Mouse (Mus musculus) lung, embryonic 14.5 days (tissue): ENCODE results near the gene Slc23a2. TPM values are rescaled to one million over a fixed set of nuclear protein-coding genes. Genes with fewer than 3 reads are reported as not detected.

Experiments
- ATAC-seq: fragments of 200-750 bp; cut with Nextera tagmentation; 2 replicates; pipeline ENCODE4 v1.8.0; 2017; ENCODE audit warnings: mild to moderate bottlenecking, moderate TSS enrichment, moderate library complexity; ENCODE audit not compliant: insufficient read depth
- DNase-seq: peaks from one replicate; pipeline ENCODE4 v3.0.0-alpha.2; 2015
- H3K27ac ChIP-seq: fragments of 300-500 bp; sonication (generic); 2 replicates; pipeline ENCODE4 v1.5.1; 2014; ENCODE audit warnings: low read depth, mild to moderate bottlenecking, moderate library complexity
- H3K27me3 ChIP-seq: fragments of 300-500 bp; sonication (generic); 2 replicates; pipeline ENCODE4 v1.6.1; 2014; ENCODE audit warnings: low read length, control low read depth; ENCODE audit not compliant: insufficient read depth
- H3K36me3 ChIP-seq: fragments of 300-500 bp; sonication (generic); 2 replicates; pipeline ENCODE4 v1.6.1; 2014; ENCODE audit warnings: control low read depth; ENCODE audit not compliant: insufficient read depth
- H3K4me1 ChIP-seq: fragments of 300-500 bp; sonication (generic); 2 replicates; pipeline ENCODE4 v1.6.1; 2014; ENCODE audit warnings: antibody characterized with exemption, control low read depth; ENCODE audit not compliant: insufficient read depth
- H3K4me2 ChIP-seq: fragments of 300-500 bp; sonication (generic); 2 replicates; pipeline ENCODE4 v1.6.1; 2014; ENCODE audit warnings: mild to moderate bottlenecking
- H3K4me3 ChIP-seq: fragments of 300-500 bp; sonication (generic); 2 replicates; pipeline ENCODE4 v1.5.1; 2014; ENCODE audit warnings: low read depth, low read length
- H3K9ac ChIP-seq: fragments of 300-500 bp; sonication (generic); 2 replicates; pipeline ENCODE4 v1.6.1; 2014
- H3K9me3 ChIP-seq: fragments of 300-500 bp; sonication (generic); 2 replicates; pipeline ENCODE4 v1.6.1; 2016; ENCODE audit warnings: low read depth, low read length, control low read depth
- CTCF ChIP-seq: IDR thresholded peaks from 2 replicates; pipeline ENCODE4 v1.5.1; 2016; ENCODE audit warnings: antibody characterized with exemption, low read depth
- WGBS: fragments of 180-500 bp; shearing (Covaris S2); extraction: QIAGEN DNeasy Blood & Tissue Kit; methylation state at CpG from one replicate; pipeline ENCODE4 v1.1.7; 2014; 5-methylcytosine and 5-hydroxymethylcytosine counted together
- polyA plus RNA-seq: library from polyadenylated mRNA; unstranded; fragments of >200 nt; fragmentation: Nextera tagmentation; extraction: Ambion mirVana; gene quantifications from 2 replicates; pipeline ENCODE4 v1.2.1, GENCODE M21; 2014

Gene Slc23a2
- polyA plus RNA-seq, 1 experiment from 2014 or later: 17.3 TPM

DNA sequence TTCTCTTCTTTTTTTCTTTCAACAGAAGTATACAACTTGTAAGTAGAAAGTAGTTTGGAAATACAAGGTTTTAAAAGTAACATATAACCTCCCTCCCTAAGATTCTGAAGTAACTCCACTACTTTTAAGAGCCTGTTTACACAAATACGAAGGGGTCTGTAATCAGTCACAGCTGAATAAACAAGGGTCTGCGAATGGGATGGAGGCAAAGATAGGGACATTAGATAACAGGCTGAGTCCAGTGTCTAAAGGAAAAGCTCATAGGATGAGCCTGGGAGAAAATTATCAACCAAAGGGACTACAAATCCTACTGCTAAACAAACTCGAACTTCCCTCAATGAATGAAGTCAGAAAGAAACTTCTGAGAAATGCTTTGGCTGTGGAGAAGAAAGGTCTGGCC is 95.0 kb downstream of the Slc23a2 start:
- Histone ChIP-seq H3K4me3 (no peak overlapping the region), H3K9me3 (no peaks in the 10 kb centered on the region), H3K27ac (peak overlapping the region; percentile 36; the same call in 1 of the 2 replicates), H3K36me3 (no peaks in the 10 kb centered on the region), H3K4me2 (no peak overlapping the region), H3K27me3 (no peaks in the 10 kb centered on the region), H3K4me1 (peaks cover 8% of the 10 kb centered on the region; the same call in 1 of the 2 replicates), H3K9ac (no peak overlapping the region)
- WGBS: 8% methylated on average over 3 of the region's 3 CpGs
- ATAC-seq (no peak), DNase-seq (no peak)
- TF ChIP-seq CTCF: no peak

DNA sequence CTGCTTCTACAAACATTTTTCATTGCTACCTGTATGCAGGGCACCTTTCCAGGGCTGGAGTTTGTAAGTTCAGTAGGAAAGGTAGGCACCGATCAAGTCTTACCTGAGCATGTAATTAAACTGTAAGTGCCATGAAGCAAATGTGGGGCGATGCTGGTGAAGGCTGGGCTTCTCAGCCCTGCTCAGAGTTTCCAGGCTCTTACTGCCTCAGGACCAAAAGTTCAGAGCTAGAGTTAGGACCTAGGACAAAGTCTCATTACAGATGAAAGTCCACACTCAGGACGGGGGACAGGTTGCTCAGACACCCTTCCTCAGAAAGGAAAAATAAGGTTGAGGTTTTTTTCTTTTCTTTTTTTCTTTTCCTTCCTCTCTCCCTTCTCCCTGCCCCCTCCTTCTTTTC is 95.4 kb downstream of the Slc23a2 start:
- Histone ChIP-seq H3K27me3 (no peaks in the 10 kb centered on the region), H3K4me1 (peaks cover 8% of the 10 kb centered on the region; the same call in 1 of the 2 replicates), H3K9ac (no peak overlapping the region), H3K4me2 (no peak overlapping the region), H3K9me3 (no peaks in the 10 kb centered on the region), H3K4me3 (no peak overlapping the region), H3K27ac (no peak overlapping the region), H3K36me3 (no peaks in the 10 kb centered on the region)
- ATAC-seq: no peak
- no peak for TF ChIP-seq CTCF
- no peak for DNase-seq
- WGBS: 67% methylated on average over 3 of the region's 3 CpGs

DNA sequence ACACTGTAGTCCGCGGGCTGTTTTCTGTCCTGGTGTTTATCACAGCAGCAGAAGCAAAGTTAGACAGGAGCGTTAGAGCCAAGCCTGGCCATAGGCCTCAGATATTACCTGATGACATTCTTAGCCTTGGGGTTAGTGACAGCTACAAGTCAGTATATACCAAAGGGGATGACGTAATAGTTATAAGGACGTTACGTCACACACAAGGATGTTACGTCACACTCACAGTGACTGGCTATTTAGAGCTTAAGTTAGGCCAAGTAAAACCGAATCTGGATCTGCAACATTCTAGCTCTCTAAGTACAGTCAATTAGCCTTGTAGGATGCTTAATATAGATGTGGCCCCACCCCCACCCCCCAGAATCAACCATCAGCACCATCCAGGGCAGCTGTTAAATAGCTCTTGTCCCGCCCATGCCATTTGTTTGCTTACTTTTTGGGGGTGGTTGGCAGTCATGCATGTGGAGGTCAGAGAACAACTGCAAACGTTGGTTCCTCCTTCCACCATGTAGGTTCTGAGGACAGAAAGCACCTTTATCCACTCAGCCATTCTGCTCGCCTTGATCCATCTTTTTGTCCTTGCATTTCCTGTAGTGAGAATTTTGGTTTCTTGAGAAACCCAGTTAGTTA is 96.7 kb downstream of the Slc23a2 start:
- ATAC-seq (no peak), DNase-seq (peak; percentile 17)
- WGBS: 64% methylated on average over 11 of the region's 11 CpGs
- Histone ChIP-seq H3K27ac (no peak overlapping the region; the same call in 1 of the 2 replicates), H3K27me3 (no peaks in the 10 kb centered on the region), H3K4me3 (no peak overlapping the region), H3K9me3 (no peaks in the 10 kb centered on the region), H3K36me3 (no peaks in the 10 kb centered on the region), H3K9ac (no peak overlapping the region), H3K4me2 (no peak overlapping the region), H3K4me1 (peaks cover 8% of the 10 kb centered on the region; the same call in 1 of the 2 replicates)
- no peak for TF ChIP-seq CTCF

DNA sequence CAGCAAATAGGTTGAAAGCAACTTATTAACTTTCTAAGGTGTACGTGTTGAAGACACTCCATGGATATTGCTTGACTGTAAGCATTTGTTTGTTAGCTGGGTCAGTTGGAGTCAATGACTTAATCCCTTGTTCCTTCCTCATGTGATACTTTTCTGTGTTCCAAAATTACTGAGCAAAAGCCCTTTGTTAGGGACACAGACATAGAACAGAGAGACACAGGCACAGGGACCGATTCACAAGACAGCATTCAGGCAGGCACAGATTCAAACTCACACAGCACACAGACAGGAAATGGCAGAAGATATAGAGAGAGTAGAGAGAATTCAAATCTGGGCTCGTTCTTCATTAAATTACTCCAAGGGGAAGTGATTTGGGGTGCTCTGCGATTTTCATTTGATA is 97.5 kb downstream of the Slc23a2 start:
- Histone ChIP-seq H3K27me3 (no peaks in the 10 kb centered on the region), H3K9ac (no peak overlapping the region), H3K36me3 (no peaks in the 10 kb centered on the region), H3K4me3 (no peak overlapping the region), H3K27ac (no peak overlapping the region), H3K9me3 (no peaks in the 10 kb centered on the region), H3K4me2 (no peak overlapping the region), H3K4me1 (peaks cover 12% of the 10 kb centered on the region; the same call in 1 of the 2 replicates)
- 67% methylated on average over 4 of the region's 4 CpGs for WGBS
- TF ChIP-seq CTCF: no peak
- ATAC-seq (no peak), DNase-seq (no peak)

DNA sequence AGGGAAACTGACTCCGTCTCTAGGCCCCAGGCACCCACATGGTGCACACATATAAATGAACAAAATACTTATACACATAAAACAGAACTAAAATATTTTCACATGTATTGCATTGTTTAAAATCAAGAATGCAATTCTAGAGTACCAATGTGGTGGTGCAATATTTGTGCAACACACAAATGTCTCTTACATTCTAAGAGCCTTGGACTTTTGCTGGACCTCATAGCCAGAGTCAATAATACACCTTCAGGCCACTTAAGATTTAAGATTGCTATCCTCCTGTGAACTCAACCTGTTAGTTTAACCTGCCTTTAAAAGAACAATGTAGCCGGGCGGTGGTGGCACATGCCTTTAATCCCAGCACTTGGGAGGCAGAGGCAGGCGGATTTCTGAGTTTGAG is 98.2 kb downstream of the Slc23a2 start:
- Histone ChIP-seq H3K9me3 (no peaks in the 10 kb centered on the region), H3K36me3 (no peaks in the 10 kb centered on the region), H3K9ac (no peak overlapping the region), H3K4me3 (no peak overlapping the region), H3K4me1 (peaks cover 14% of the 10 kb centered on the region; the same call in 1 of the 2 replicates), H3K27me3 (no peaks in the 10 kb centered on the region), H3K27ac (no peak overlapping the region), H3K4me2 (no peak overlapping the region)
- WGBS: 89% methylated on average over 4 of the region's 4 CpGs
- DNase-seq: no peak
- no peak for ATAC-seq
- no peak for TF ChIP-seq CTCF

DNA sequence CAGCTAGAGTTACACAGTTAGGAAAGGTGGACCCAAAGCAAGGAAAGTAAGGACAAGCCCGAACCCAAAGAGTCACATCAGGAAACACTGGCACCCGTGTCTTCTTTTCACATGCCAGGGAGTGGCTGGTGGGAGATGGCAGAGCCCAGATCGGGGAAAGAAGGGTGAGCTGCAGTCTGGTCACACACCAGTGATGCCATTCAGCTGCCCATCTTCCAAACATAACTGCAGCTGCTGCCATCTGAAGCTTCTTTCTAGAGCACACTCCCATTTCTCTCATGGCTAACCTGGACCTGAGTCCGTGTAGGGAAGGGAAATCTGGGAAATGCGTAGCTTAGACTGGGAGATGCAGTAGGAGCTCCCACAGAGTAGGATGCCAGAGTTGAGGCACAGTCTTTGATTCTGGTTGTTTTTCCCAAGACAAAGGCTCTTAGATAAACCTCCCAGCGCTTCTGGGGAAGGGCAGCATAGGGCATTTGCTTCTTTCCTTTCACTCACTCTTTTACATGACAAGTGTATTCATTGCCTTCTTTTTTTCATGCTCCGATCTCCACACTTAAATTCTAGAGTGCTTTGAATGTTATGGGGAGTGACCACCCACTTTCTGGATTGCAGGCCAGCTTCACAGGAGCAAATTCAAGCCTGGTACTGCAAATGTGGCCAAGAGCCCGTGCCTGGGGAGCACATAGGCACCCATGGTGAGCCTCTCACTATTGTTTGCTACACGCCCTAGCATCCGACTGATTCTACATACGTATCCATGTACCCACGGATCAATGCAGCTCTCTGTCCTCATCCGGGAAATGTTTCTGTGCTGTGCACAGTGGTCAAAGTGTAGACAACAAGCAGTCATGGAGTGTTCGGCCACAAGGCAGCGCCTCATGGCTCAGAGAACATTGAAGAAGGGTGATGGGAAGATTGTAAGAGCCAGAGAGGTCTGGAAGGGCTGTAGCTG is 100.3 kb downstream of the Slc23a2 start:
- no peak overlapping the region for H3K4me3 ChIP-seq
- no peak for TF ChIP-seq CTCF
- H3K27ac ChIP-seq: no peak overlapping the region
- 82% methylated on average over 15 of the region's 15 CpGs for WGBS
- H3K4me2 ChIP-seq: no peak overlapping the region
- H3K36me3 ChIP-seq: no peaks in the 10 kb centered on the region
- H3K9ac ChIP-seq: no peak overlapping the region
- DNase-seq: no peak
- H3K9me3 ChIP-seq: no peaks in the 10 kb centered on the region
- peaks cover 10% of the 10 kb centered on the region; the same call in 1 of the 2 replicates for H3K4me1 ChIP-seq
- ATAC-seq: no peak
- no peaks in the 10 kb centered on the region for H3K27me3 ChIP-seq

DNA sequence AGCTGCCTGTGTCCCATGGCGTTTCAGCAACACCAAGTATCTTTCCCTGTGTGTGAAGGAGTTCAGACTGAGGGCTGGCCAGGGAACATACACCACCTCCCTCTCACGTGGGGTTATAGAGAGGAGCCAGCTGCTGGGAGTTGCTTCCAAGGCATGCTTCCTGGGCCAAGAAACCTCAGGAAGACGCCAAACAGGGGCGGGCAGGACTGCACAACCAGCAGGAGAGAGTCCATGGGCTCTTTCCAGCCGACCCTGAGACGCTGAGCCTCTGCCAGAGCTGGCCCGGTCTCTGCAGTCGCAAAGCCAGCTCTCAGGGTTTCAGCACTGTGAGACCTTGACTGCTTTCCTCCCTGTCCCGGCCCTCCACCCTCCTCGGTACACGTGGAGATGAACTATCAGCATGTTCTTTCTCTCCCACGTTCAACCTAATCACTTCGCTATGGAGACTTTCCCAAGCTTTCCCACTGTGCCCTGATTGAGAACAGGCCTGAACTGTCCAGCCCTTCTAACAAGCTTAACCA is 101.7 kb downstream of the Slc23a2 start:
- H3K27ac ChIP-seq: peak overlapping the region; percentile 89
- H3K36me3 ChIP-seq: no peaks in the 10 kb centered on the region
- no peaks in the 10 kb centered on the region for H3K27me3 ChIP-seq
- ATAC-seq (peak; percentile 98), DNase-seq (peak; percentile 88)
- TF ChIP-seq CTCF: no peak
- H3K4me2 ChIP-seq: 0 out of 2 replicates have a peak overlapping the region, but pooled peaks have one; percentile 24
- 28% methylated on average over 13 of the region's 13 CpGs for WGBS
- no peak overlapping the region for H3K9ac ChIP-seq
- no peak overlapping the region for H3K4me3 ChIP-seq
- peaks cover 6% of the 10 kb centered on the region; the same call in 1 of the 2 replicates for H3K4me1 ChIP-seq
- H3K9me3 ChIP-seq: no peaks in the 10 kb centered on the region
